Mouse (Mus musculus) heart, postnatal 25 days (tissue): ENCODE data around the gene Gnaq. TPM values are rescaled to one million over a fixed set of nuclear protein-coding genes. Genes with fewer than 3 reads are reported as not detected.

Source experiments
- DNase-seq: peaks from one replicate; pipeline ENCODE4 v3.0.0; 2022; ENCODE audit warnings: low spot score
- intact Hi-C: fragments of 180-260 bp; cut with DNase I; formaldehyde crosslinking; loops from one replicate; pipeline ENCODE4 v1.15.1; 2025
- total RNA-seq, 2 experiments: library from RNA; stranded (reverse); gene quantifications; 2 replicates each; pipeline ENCODE4 v1.2.3; 2021

Gnaq gene
- total RNA-seq, 2 experiments from 2014 or later = 24.9 to 25.8 TPM

GRCm38 (mm10) chr19:16183592-16184365 is 51.1 kb downstream of the Gnaq start:
- DNase-seq = no peak
- intact Hi-C loops = no loop called here

DNA sequence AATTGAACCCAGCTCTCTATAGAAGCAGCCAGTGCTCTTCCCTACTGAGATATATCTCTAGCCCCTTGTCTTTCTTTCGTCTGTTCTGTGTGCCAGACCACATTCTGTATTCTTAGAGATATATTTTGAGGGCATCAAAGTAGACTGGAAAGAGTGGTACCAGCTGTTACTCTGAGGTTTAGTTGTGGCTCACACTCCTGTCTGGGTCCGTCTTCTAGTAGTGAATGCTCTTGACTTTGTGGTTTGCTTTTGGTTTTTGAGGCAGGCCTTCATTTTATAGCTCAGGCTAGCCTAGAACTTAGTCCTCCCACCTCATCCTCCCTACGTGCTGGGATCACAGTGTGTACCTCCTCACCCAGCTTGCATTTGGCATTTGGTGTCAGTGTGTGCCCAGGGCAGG is 54.4 kb downstream of the Gnaq start:
- no peak for DNase-seq
- intact Hi-C loops = no loop called here

GRCm38 (mm10) chr19:16187952-16188351 is 55.3 kb downstream of the Gnaq start:
- no peak for DNase-seq
- intact Hi-C loops = no loop called here

DNA sequence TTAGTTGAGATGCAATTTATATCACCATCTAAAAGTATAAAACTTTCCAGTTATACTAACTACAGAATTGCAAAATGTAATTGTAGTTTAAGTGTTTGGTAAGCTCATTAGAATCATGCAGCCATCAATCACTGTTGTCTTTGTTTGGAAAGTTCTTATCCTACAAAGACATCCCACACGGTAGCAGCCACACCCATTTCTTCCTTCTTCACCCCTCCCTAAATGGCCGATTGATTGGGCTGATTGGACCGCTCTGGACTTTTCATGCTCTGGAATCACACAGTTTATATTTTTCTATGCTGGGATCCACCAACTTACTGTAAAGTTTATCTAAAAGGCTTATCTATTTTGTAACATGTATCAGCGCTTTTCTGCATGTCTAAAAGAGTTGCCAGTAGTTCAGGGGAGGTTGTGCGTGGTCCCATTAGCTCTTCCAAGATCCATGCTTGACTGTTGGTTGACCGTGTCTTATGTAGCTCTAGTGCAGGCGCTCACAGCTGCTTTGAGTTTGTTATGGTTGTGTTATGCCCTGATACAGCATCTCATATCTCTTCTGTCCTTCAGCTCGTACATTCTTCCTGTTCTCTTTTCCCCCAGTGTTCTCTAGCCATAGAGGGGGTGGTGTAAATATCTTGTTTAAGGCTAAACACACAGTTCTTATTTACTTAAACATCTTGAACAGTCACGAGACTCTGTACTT is 56.6 kb downstream of the Gnaq start:
- intact Hi-C loops = no loop called here
- DNase-seq = no peak

GRCm38 (mm10) chr19:16198162-16198561 is 65.5 kb downstream of the Gnaq start:
- intact Hi-C loops = loop anchor here (2.0 kb wide), 1 partner anchor 133 kb away; no protein-coding TSS in a partner anchor
- DNase-seq = no peak

GRCm38 (mm10) chr19:16201356-16201755 is 68.7 kb downstream of the Gnaq start:
- intact Hi-C loops = no loop called here
- DNase-seq = no peak

DNA sequence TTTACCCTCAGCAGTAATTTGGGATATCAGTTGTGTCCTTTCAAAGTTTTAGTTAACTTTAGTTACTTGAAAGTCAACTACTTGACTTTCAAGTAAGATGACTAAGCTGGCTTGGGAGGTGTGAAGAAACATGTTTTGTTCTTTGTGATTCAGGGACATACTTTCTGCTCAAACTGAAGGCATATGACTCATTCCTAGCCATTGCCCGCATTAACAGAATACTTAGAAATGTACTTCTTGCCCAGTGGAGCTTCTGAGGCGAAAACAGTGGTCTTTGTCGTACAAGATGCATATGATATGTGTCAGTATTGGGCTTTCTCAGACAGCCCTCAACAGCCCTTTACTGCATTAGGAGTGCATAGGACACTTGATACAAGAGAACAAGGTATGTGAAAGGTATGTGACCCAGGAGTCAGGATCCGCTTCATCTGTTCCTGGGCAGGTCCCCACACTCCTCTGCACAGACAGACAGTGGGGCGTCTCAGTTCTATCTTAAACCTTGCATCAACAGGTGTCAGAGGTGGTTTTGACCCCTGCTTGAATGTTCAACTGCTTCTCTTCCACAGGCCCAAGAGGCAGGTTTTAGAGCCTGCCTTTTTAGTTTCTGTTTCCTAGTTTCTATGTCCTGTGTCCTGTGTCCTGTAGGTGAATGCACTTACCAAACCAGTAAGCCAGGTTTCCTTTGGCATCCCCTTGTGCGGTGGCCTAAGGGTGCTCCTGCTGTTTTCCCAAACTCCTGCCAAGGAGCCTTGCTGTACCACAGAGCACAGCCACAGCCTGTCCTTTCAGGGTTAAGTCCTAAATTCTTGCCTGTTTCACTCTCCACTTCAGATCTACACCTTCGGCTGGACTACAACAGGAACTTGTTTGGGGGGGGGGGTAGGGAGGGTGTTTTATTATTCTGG is 72.4 kb downstream of the Gnaq start:
- no peak for DNase-seq
- intact Hi-C loops = no loop called here

DNA sequence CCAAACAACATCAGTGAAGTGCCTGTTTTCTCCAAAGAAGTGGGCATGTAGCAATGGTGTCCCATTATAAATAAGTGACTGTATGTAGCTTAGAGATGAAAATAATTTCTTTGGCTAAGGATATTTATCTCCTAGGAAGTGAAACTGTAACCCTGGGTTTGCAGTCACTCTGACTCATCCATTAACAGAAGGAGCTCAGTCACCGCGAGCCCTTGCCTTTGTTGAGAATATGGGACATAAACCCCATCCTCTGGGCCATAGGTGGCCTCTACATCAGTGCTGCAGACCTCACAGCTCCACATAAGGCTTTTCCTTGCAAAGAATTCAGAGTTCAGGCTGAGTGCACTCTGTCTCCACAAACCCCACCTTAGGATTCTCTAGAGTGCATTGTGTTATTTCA is 77.0 kb downstream of the Gnaq start:
- DNase-seq = no peak
- intact Hi-C loops = no loop called here

GRCm38 (mm10) chr19:16214946-16215345 is 82.3 kb downstream of the Gnaq start:
- DNase-seq = peak; percentile 69
- intact Hi-C loops = loop anchor here (5.0 kb wide), 1 partner anchor 42 kb away; no protein-coding TSS in a partner anchor

- intact Hi-C loops = loop anchor here (5.0 kb wide), 1 partner anchor 42 kb away; no protein-coding TSS in a partner anchor
- no peak for DNase-seq
Measured at GRCm38 (mm10) chr19:16215430-16216016, 82.9 kb downstream of the Gnaq start.

DNA sequence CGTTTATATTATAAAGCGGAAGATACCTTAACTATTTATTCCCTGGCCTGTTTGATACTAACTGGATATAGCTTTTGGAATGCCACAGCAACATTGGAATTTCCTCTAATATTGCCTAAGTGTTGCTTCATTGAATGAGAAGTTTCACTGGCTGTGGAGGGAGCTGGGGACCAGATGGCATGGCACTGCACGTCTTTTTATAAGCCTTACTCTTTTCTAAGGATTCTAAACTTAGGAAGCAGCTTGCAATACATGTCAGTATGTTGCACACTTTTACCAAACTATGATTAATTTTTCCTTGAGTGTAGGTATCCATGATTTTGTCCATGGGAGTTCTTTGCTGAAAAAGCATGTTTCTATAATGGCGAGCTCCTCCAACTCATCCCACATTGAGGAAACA is 87.3 kb downstream of the Gnaq start:
- no peak for DNase-seq
- intact Hi-C loops = loop anchor here (5.0 kb wide), 1 partner anchor 37 kb away; no protein-coding TSS in a partner anchor

DNA sequence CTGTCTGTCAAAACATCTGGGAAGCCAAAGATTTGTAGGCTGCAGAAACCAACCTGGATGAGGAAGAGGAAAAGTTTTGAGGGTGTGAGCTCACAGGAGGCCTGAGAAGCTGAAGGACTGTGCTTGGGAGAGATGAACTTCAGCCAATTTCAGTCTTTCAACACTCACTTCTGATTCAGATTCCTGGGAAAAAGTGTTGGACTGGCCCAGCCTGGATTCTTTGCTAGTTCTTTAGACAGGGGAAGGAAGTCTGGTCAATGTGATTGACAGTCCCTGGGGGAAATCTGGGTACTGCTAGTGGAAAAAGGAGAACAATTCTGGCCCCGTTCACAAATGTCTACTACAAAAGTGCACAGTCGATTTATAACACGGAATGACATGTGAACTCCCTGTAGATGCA is 89.9 kb downstream of the Gnaq start:
- DNase-seq = peak; percentile 6
- intact Hi-C loops = no loop called here

GRCm38 (mm10) chr19:16223126-16223525 is 90.5 kb downstream of the Gnaq start:
- no peak for DNase-seq
- intact Hi-C loops = no loop called here

DNA sequence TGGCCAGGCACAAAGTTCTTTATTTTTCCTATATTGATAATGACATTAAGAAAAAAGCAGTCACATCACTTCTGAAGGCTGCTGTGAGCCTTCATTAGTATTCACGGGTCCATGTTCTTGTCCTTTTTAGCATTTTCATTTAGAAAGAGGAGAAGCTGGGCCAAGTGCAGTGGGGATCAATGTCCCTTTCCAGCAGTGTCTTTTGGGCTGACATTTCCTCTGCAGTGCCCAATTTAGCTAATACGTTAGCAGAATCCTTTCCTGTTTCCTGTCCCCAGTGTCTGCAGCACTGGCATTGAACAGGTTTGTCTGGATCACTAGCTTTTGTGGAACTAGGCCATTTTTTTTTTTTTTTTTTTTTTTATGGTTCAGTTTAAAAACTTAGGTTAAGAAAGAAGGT is 92.2 kb downstream of the Gnaq start:
- no peak for DNase-seq
- intact Hi-C loops = no loop called here

DNA sequence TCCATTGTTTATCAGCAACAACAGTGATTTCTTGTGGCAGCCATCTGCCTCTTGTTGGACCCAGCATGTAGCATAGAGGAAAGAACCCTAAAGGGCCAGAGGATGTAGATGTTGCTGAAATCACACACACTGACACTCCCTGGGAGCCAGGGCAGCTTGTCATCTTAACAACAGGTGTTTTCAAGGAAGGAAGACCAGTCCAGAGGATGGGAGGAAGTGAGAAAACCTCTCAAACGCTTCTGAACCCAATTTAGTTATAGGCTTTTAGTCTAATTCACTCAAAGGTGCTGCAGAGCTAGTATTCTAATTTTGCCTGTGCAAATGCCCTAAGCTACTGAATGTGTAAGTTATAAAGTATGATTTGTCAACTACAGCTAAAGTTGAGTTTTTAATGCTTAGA is 99.0 kb downstream of the Gnaq start:
- no peak for DNase-seq
- intact Hi-C loops = no loop called here

- intact Hi-C loops = no loop called here
- DNase-seq = no peak
Measured at GRCm38 (mm10) chr19:16235594-16235993, 103.0 kb downstream of the Gnaq start.

DNA sequence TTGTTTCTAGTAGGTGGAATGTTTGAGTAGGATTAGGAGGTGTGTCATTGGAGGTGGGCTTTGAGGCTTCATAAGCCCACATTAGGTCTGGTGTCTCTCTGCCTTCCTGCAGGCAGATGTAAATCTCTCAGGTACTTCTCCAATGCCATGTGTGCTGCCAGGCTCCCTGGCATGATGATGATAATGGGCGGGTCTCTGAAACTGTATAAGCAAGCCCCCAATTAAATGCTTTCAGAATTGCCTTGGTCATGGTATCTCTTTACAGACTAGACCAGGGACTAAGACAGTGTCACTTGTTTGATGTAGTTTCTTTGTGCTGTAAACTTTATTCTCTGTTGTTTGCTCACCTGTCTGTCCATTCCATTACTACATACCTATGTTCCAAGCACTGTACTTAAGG is 104.4 kb downstream of the Gnaq start:
- intact Hi-C loops = no loop called here
- no peak for DNase-seq

DNA sequence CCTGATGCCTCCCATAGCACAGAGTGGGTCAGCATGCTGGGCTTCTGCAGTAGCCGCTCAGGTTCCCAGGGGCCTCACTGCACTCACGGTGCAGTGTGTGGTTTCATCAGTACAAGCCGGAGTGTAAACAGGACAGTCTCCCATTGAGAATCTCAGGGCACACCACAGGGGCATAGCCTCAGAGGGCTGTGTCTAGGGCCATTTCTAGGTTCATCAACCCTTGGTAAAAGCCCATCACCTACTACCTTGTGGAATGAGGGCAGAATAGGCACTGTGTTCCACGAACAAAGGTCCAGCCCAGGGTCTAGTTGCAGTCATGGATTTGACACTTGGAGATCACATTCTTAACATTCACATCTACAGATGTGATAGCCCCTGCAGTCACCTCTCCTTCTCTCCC is 105.4 kb downstream of the Gnaq start:
- no peak for DNase-seq
- intact Hi-C loops = no loop called here

- intact Hi-C loops = no loop called here
- DNase-seq = no peak
Measured at GRCm38 (mm10) chr19:16238512-16238911, 105.9 kb downstream of the Gnaq start.

GRCm38 (mm10) chr19:16242708-16243107 is 110.1 kb downstream of the Gnaq start:
- no peak for DNase-seq
- intact Hi-C loops = no loop called here
